Mouse (Mus musculus) CH12.LX (cell line): Measurements from ENCODE around the gene Olfr368. TPM values are rescaled to one million over a fixed set of nuclear protein-coding genes. Genes with fewer than 3 reads are reported as not detected.

Source experiments
- DNase-seq: peaks from one replicate; pipeline ENCODE4 v3.0.0-alpha.2; 2013; ENCODE audit errors: extremely low read depth
- H3K27ac ChIP-seq: 2 replicates; pipeline ENCODE4 v1.5.1; 2012; ENCODE audit warnings: low read depth, mild to moderate bottlenecking, control low read depth, moderate library complexity; ENCODE audit not compliant: insufficient read depth
- H3K27me3 ChIP-seq: replicated peaks from 2 replicates; pipeline ENCODE3; 2012; ENCODE audit warnings: inconsistent platforms
- H3K36me3 ChIP-seq, 2 experiments: replicated peaks in 1 of 2; 2 replicates each; pipeline versions ENCODE3 to v1.6.1; 2012; ENCODE audit warnings: inconsistent platforms in 1 of 2, low read length in 1 of 2, mild to moderate bottlenecking in 1 of 2, mixed read lengths in 1 of 2, moderate library complexity in 1 of 2; ENCODE audit not compliant: control insufficient read depth in 1 of 2, insufficient read depth in 1 of 2
- H3K4me1 ChIP-seq, 2 experiments: 2 replicates each; pipeline ENCODE4 v1.6.1; 2012; ENCODE audit warnings: inconsistent platforms in 1 of 2, moderate library complexity in 1 of 2; ENCODE audit not compliant: insufficient read depth in 2 of 2, control insufficient read depth in 1 of 2
- H3K4me2 ChIP-seq: 2 replicates; pipeline ENCODE4 v1.6.1; 2012; ENCODE audit warnings: low read depth, mild to moderate bottlenecking, control low read depth; ENCODE audit not compliant: poor library complexity, insufficient read depth, severe bottlenecking
- H3K4me3 ChIP-seq, 3 experiments: fragments of 150-350 bp in 1 of 3; sonication (generic) in 1 of 3; replicated peaks in 1 of 3; 2 replicates each; pipeline versions ENCODE3 to v1.5.1; 2011 to 2012; ENCODE audit warnings: low read depth in 2 of 3, low read length in 2 of 3, mild to moderate bottlenecking in 2 of 3, moderate library complexity in 2 of 3, control low read depth in 1 of 3, improper control_type of control experiment in 1 of 3, inconsistent platforms in 1 of 3, mixed read lengths in 1 of 3; ENCODE audit not compliant: poor library complexity in 1 of 3
- H3K79me2 ChIP-seq: replicated peaks from 2 replicates; pipeline ENCODE4 v1.6.1; 2012; ENCODE audit warnings: mild to moderate bottlenecking, moderate library complexity; ENCODE audit not compliant: control insufficient read depth, poor library complexity, insufficient read depth, severe bottlenecking; ENCODE audit errors: extremely low read depth
- H3K9ac ChIP-seq: 2 replicates; pipeline ENCODE4 v1.6.1; 2012; ENCODE audit warnings: low read depth, mild to moderate bottlenecking, control low read depth, moderate library complexity; ENCODE audit not compliant: insufficient read depth
- H3K9me3 ChIP-seq: replicated peaks from 2 replicates; pipeline ENCODE3; 2012; ENCODE audit warnings: low read length, inconsistent platforms, mixed read lengths
- BHLHE40 ChIP-seq: IDR thresholded peaks from 2 replicates; pipeline ENCODE4 v1.6.1; 2011; ENCODE audit warnings: mild to moderate bottlenecking, low read depth, low read length, improper control_type of control experiment
- CHD1 ChIP-seq: IDR thresholded peaks from 2 replicates; pipeline ENCODE4 v1.6.1; 2012; ENCODE audit warnings: low read depth, low read length, improper control_type of control experiment, inconsistent platforms
- CHD2 ChIP-seq: IDR thresholded peaks from 2 replicates; pipeline ENCODE4 v1.6.1; 2011; ENCODE audit warnings: low read length, improper control_type of control experiment
- CTCF ChIP-seq, 2 experiments: IDR thresholded peaks in 1 of 2; conservative IDR thresholded peaks in 1 of 2; 2 replicates each; pipeline ENCODE4 v1.5.1; 2011 to 2012; ENCODE audit warnings: low read depth in 2 of 2, low read length in 2 of 2, improper control_type of control experiment in 1 of 2, inconsistent platforms in 1 of 2, mild to moderate bottlenecking in 1 of 2, moderate library complexity in 1 of 2
- EP300 ChIP-seq: IDR thresholded peaks from 2 replicates; pipeline ENCODE4 v1.6.1; 2011; ENCODE audit warnings: low read length, improper control_type of control experiment
- ETS1 ChIP-seq: conservative IDR thresholded peaks from 2 replicates; pipeline ENCODE4 v1.6.1; 2012; ENCODE audit warnings: low read depth, mild to moderate bottlenecking, inconsistent platforms, low read length, improper control_type of control experiment, moderate library complexity
- HCFC1 ChIP-seq: IDR thresholded peaks from 2 replicates; pipeline ENCODE4 v1.6.1; 2012; ENCODE audit warnings: low read depth, mild to moderate bottlenecking, inconsistent platforms, low read length, improper control_type of control experiment
- IRF4 ChIP-seq: IDR thresholded peaks from 2 replicates; pipeline ENCODE4 v1.6.1; 2014; ENCODE audit warnings: low read depth, mild to moderate bottlenecking, inconsistent platforms, low read length, improper control_type of control experiment
- JUND ChIP-seq: conservative IDR thresholded peaks from 2 replicates; pipeline ENCODE4 v1.6.1; 2011; ENCODE audit warnings: low read depth, low read length, improper control_type of control experiment
- MAFK ChIP-seq: IDR thresholded peaks from 2 replicates; pipeline ENCODE4 v1.6.1; 2011; ENCODE audit warnings: low read length, improper control_type of control experiment; ENCODE audit not compliant: insufficient replicate concordance
- MAZ ChIP-seq: IDR thresholded peaks from 2 replicates; pipeline ENCODE4 v1.6.1; 2012; ENCODE audit warnings: low read depth, mild to moderate bottlenecking, inconsistent platforms, low read length, improper control_type of control experiment, moderate library complexity
- MEF2A ChIP-seq: IDR thresholded peaks from 2 replicates; pipeline ENCODE4 v1.6.1; 2014; ENCODE audit warnings: low read depth, mild to moderate bottlenecking, inconsistent platforms, low read length, improper control_type of control experiment, borderline replicate concordance
- MYC ChIP-seq: IDR thresholded peaks from 2 replicates; pipeline ENCODE4 v1.6.1; 2011; ENCODE audit warnings: low read depth, mild to moderate bottlenecking, improper control_type of control experiment, low read length
- NELFE ChIP-seq: IDR thresholded peaks from 2 replicates; pipeline ENCODE4 v1.6.1; 2011; ENCODE audit warnings: low read depth, low read length, improper control_type of control experiment
- NRF1 ChIP-seq: IDR thresholded peaks from 2 replicates; pipeline ENCODE4 v1.6.1; 2014; ENCODE audit warnings: low read depth, mild to moderate bottlenecking, inconsistent platforms, low read length, improper control_type of control experiment, moderate library complexity
- PAX5 ChIP-seq: IDR thresholded peaks from 2 replicates; pipeline ENCODE4 v1.6.1; 2012; ENCODE audit warnings: low read length, inconsistent platforms, mixed read lengths
- POLR2A ChIP-seq: IDR thresholded peaks from 2 replicates; pipeline ENCODE4 v1.6.1; 2011; ENCODE audit warnings: low read depth, mild to moderate bottlenecking, improper control_type of control experiment, low read length
- RCOR1 ChIP-seq: conservative IDR thresholded peaks from 2 replicates; pipeline ENCODE4 v1.6.1; 2012; ENCODE audit warnings: low read depth, mild to moderate bottlenecking, inconsistent platforms, low read length, improper control_type of control experiment
- SIN3A ChIP-seq: IDR thresholded peaks from 2 replicates; pipeline ENCODE4 v1.6.1; 2012; ENCODE audit warnings: low read length, improper control_type of control experiment, inconsistent platforms
- SMC3 ChIP-seq: IDR thresholded peaks from 2 replicates; pipeline ENCODE4 v1.6.1; 2011; ENCODE audit warnings: low read depth, low read length, improper control_type of control experiment
- TBP ChIP-seq: conservative IDR thresholded peaks from 2 replicates; pipeline ENCODE4 v1.6.1; 2011; ENCODE audit warnings: low read depth, low read length, improper control_type of control experiment
- ZC3H11A ChIP-seq: IDR thresholded peaks from 2 replicates; pipeline ENCODE4 v1.6.1; 2012; ENCODE audit warnings: low read depth, mild to moderate bottlenecking, inconsistent platforms, low read length, improper control_type of control experiment
- ZKSCAN1 ChIP-seq: IDR thresholded peaks from 2 replicates; pipeline ENCODE4 v1.6.1; 2012; ENCODE audit warnings: low read depth, inconsistent platforms, low read length, improper control_type of control experiment, borderline replicate concordance
- ZNF384 ChIP-seq: IDR thresholded peaks from 2 replicates; pipeline ENCODE4 v1.6.1; 2012; ENCODE audit warnings: low read depth, low read length, improper control_type of control experiment, inconsistent platforms
- dilution Hi-C: fragments of 300-500 bp; cut with MboI; formaldehyde crosslinking; loops from 2 replicates; pipeline ENCODE4 v1.14.3; 2020; ENCODE audit warnings: low sequenced_read_pairs; ENCODE audit not compliant: extremely low pct_unique_long_range_greater_than_20kb, extremely low pct_ligation_motif_present
- in situ Hi-C: fragments of 300-500 bp; cut with MboI; formaldehyde crosslinking; loops from 3 replicates; pipeline ENCODE4 v1.14.3; 2019; ENCODE audit warnings: low sequenced_read_pairs, low pct_ligation_motif_present, low pct_unique_long_range_greater_than_20kb, mixed read lengths
- polyA plus RNA-seq: library from polyadenylated mRNA; unstranded; fragments of >175 nt; gene quantifications from 2 replicates; pipeline ENCODE4 v1.2.1, GENCODE M21; 2012; ENCODE audit warnings: low read depth; ENCODE audit not compliant: insufficient read length
- total RNA-seq, 2 experiments: library from RNA; depleted of rRNA; stranded (reverse); fragments of 300-350 nt in 1 of 2; fragments of >200 nt in 1 of 2; gene quantifications; 2 replicates each; pipeline ENCODE4 v1.2.3; 2012 to 2014

Gene Olfr368
- total and polyA plus RNA-seq, 3 experiments: not detected

GRCm38 (mm10) chr2:37351671-37352070, 25.4 kb downstream of the Olfr368 start:
- Histone ChIP-seq H3K27me3 (no peaks in the 10 kb centered on the region), H3K4me1 (peaks cover 3 to 19% of the 10 kb centered on the region in 2 experiments; a peak in 2 of 4 replicates), H3K79me2 (no peaks in the 10 kb centered on the region), H3K27ac (no peak overlapping the region), H3K9ac (no peak overlapping the region), H3K4me3 (no peak overlapping the region), H3K36me3 (peaks cover 53 to 70% of the 10 kb centered on the region in 2 experiments), H3K4me2 (no peak overlapping the region), H3K9me3 (no peaks in the 10 kb centered on the region)
- no peak for TF ChIP-seq MAFK
- TF ChIP-seq CHD1: no peak
- TF ChIP-seq NELFE: no peak
- no peak for TF ChIP-seq ZNF384
- no peak for TF ChIP-seq CTCF (conservative IDR thresholded peaks at IDR 0.05 in 1 of 2, IDR thresholded peaks at IDR 0.05 in 1 of 2; ENCODE audit: low read depth in 2 of 2, low read length in 2 of 2)
- no peak for TF ChIP-seq ZKSCAN1
- no peak for TF ChIP-seq IRF4
- TF ChIP-seq MEF2A: no peak
- TF ChIP-seq POLR2A: no peak
- TF ChIP-seq ETS1: no peak
- TF ChIP-seq JUND: no peak
- DNase-seq: no peak
- dilution Hi-C loops (no loop called here), in situ Hi-C loops (no loop called here)

GRCm38 (mm10) chr2:37355571-37355970, 29.3 kb downstream of the Olfr368 start:
- no peaks in the 10 kb centered on the region for H3K27me3 ChIP-seq
- no peaks in the 10 kb centered on the region for H3K9me3 ChIP-seq
- TF ChIP-seq EP300 (no peak), MYC (no peak)
- H3K79me2 ChIP-seq: peaks cover 17% of the 10 kb centered on the region
- H3K9ac ChIP-seq: no peak overlapping the region
- in situ Hi-C loops (no loop called here), dilution Hi-C loops (no loop called here)
- H3K4me1 ChIP-seq: peaks cover 11 to 34% of the 10 kb centered on the region in 2 experiments; a peak in 3 of 4 replicates
- no peak overlapping the region for H3K27ac ChIP-seq
- H3K4me3 ChIP-seq: no peak overlapping the region
- DNase-seq: no peak
- peaks cover 52 to 66% of the 10 kb centered on the region in 2 experiments for H3K36me3 ChIP-seq
- no peak overlapping the region for H3K4me2 ChIP-seq

- Histone ChIP-seq H3K4me3 (peak within 1 kb of the TSS; percentile 69 to 83 (median 76)), H3K36me3 (peaks cover 28 to 35% of the 10 kb centered on the region in 2 experiments)
- TF ChIP-seq HCFC1 (peak; percentile 82), JUND (0 out of 2 replicates have a peak, but pooled peaks have one; percentile 15), NRF1 (peak; percentile 80), MYC (peak; percentile 70; the same call in 1 of the 2 replicates), ZC3H11A (no peak), RCOR1 (no peak), ETS1 (no peak), SMC3 (no peak), MAZ (0 out of 2 replicates have a peak, but pooled peaks have one; percentile 12), EP300 (peak; percentile 30; the same call in 1 of the 2 replicates), PAX5 (no peak), NELFE (peak; percentile 83), CHD2 (peak; percentile 60; the same call in 1 of the 2 replicates), BHLHE40 (no peak), MEF2A (no peak), TBP (peak; percentile 84), SIN3A (peak; percentile 84)
These were observed 32.6 kb downstream of the Olfr368 start, which contains the start of gene Pdcl for GRCm38 (mm10) chr2:37358633-37359540. Pdcl (minus strand) TSS chr2:37359332.

More at GRCm38 (mm10) chr2:37358633-37359540, 32.6 kb downstream of the Olfr368 start, which contains the start of gene Pdcl:
- dilution Hi-C loops: no loop called here
- Histone ChIP-seq H3K9me3 (no peaks in the 10 kb centered on the region), H3K79me2 (peaks cover 17% of the 10 kb centered on the region), H3K4me1 (peaks cover 11 to 39% of the 10 kb centered on the region in 2 experiments; a peak in 3 of 4 replicates), H3K4me2 (peak within 1 kb of the TSS; percentile 100), H3K27ac (peak within 1 kb of the TSS; percentile 95), H3K27me3 (no peaks in the 10 kb centered on the region), H3K9ac (peak within 1 kb of the TSS; percentile 91)
- DNase-seq: peak; percentile 98
- in situ Hi-C loops: no loop called here
